Mouse (Mus musculus) heart, postnatal 4 days (tissue): ENCODE measurements around the gene Syt7. TPM values are rescaled to one million over a fixed set of nuclear protein-coding genes. Genes with fewer than 3 reads are reported as not detected.

ENCODE experiments used
- DNase-seq: peaks from one replicate; pipeline ENCODE4 v3.0.0; 2021
- total RNA-seq, 2 experiments: library from RNA; stranded (reverse); gene quantifications; 2 replicates each; pipeline ENCODE4 v1.2.3; 2021

The Syt7 gene
- 10 to 100 TPM; 40.8 to 44.7 TPM for total RNA-seq

DNA sequence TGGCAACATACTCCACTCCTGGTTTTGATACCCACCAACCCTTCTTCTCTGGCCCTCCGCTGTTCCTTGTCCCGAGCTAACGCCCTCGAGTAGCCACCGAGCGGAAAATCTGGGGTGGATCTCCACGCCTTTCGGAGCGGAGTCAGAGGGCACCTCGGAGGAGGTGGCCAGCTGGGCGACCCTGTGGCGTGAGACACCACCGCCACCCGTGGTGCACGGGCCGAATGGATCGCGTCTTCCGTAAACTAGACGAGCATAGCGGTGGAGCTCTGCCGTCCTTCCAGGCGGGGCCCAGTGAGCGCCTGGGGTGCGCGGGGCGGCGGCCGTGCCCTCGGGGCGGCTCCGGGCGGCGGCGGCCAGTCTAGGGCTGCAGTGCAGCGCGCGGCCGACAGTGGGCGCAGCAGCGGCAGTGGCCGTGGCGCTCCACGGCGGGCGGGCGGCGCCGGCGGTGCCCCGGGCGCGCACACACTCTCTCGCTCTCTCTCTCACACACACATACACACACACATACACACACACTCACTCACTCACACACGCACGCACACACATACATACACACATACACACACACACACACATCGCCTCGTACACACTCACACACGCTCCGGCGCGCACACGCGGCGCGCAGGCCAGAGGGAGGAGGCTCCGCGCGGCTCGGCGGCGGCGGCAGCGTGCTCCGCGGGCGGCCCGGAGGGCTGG is at the start of gene Syt7:
Syt7 (plus strand) TSS at position 476 of the 699 bp plus-strand sequence.
- DNase-seq, result peak; percentile 98

DNA sequence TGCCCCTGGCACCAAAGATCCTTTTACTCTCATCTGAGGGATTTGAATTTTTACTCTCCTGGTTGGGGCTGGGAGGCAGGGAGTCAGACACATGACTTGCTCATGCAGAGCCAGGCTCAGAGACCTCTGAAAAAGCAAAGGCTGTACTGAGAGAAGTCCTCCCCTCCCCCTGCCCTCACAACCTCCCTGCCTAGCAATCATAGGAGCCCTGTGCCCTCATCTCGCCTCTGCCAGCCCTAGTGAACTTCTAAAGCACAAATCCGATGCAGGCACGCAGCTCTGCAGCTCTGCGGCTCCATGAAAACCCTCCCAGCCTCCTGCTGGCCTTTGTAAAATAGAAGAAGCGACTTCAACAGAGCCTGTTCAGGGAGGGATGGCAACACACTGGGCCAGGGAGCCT is 49.6 kb upstream of the Syt7 start:
- DNase-seq, result no peak

DNA sequence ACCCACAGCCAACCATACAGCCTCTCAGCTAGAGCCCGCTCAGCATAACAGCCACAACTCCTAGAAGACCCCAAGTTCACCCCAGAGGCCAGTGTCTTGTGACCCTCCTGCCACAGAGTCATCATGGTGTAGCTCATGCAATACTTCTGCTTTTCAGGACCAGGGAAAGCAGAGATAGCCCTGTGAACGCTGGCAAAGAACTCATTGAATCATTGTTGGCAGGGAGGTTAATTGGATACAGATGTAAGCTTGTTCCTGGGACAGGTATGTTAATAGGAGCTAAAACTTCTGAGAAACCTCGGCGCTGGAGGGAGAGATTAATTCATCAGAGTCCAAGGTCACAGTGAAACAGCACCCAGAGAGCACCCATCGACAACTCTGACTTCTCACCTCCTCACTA is 48.2 kb upstream of the Syt7 start:
- no peak for DNase-seq

DNA sequence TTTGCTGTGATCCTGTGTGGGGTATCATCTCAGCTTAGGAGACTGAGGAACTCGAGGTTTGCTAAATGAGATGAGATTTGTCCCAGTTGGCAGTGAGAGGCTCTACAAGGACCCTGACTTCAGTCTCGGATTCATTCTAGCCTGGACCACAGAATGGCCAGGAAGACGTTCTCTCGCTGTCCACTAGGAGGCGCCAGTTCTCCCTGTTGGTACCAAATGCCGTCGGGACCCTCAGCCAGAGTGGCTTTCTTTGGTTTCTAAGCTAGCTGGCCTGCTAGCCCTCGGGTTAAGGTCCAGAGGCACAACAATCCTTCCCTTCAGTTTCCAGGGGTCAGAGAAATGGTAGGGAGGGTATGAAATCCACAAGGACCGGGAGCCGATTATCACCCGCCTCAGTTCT is 47.7 kb upstream of the Syt7 start:
- peak; percentile 72 for DNase-seq

GRCm38 (mm10) chr19:10341817-10342439 is 47.0 kb upstream of the Syt7 start:
- peak; percentile 83 for DNase-seq

GRCm38 (mm10) chr19:10343866-10344265 is 45.0 kb upstream of the Syt7 start:
- DNase-seq, result no peak

- no peak for DNase-seq
Measured at GRCm38 (mm10) chr19:10345696-10346095, 43.2 kb upstream of the Syt7 start.

GRCm38 (mm10) chr19:10347628-10348273 is 41.1 kb upstream of the Syt7 start:
- DNase-seq, result no peak

DNA sequence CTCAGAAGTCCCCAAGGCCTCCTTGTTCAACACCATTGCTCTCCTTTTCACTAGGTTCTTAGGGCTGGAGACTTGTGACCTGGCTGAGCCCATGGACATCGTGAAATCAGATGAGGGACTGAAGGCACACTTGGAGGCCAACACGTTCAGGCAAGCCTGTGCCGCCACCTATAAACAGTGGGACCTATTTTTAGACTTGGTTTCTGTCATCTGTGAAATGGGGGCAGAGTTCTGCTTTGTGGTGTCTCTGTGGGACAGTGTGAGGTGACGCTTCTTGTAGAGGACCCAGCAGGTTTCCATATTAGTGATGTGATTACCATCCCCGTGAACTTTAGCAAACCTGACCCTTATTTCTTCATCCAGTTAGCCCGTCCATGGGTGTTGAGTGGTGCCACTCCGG is 36.7 kb upstream of the Syt7 start:
- DNase-seq, result no peak

GRCm38 (mm10) chr19:10354830-10355229 is 34.1 kb upstream of the Syt7 start:
- no peak for DNase-seq

DNA sequence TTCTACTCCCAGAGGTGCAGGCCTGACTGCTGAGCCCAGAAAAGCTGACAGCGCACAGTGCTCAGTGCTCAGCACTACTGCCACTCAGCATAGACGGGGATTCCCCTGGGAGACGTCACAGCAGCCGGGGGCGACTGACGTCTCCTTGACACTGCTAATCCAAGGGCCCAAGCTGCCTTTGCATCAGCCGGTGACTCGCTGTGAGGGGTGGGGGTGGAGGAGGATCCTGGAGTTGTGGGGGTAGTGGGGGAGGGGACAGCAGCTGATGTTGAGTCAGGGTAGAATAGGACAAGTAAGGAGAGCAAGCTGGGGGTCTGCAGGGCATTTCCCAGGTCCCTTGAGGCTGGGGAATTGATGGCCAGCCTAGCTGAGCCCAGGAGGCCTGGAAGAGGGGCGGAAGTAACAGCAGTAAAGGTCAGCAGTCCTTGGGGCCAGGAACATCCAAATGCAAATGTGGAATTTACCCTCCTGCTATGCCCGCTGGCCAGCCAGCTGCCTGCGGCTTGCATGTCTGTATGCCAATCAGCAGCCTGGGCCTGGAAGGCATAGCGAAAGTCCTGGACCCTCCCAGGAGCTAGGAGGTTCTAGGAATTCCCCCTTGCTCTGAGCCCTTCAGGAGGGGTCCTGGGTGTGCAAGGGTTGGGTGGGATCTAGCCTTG is 31.9 kb upstream of the Syt7 start:
- DNase-seq, result no peak

DNA sequence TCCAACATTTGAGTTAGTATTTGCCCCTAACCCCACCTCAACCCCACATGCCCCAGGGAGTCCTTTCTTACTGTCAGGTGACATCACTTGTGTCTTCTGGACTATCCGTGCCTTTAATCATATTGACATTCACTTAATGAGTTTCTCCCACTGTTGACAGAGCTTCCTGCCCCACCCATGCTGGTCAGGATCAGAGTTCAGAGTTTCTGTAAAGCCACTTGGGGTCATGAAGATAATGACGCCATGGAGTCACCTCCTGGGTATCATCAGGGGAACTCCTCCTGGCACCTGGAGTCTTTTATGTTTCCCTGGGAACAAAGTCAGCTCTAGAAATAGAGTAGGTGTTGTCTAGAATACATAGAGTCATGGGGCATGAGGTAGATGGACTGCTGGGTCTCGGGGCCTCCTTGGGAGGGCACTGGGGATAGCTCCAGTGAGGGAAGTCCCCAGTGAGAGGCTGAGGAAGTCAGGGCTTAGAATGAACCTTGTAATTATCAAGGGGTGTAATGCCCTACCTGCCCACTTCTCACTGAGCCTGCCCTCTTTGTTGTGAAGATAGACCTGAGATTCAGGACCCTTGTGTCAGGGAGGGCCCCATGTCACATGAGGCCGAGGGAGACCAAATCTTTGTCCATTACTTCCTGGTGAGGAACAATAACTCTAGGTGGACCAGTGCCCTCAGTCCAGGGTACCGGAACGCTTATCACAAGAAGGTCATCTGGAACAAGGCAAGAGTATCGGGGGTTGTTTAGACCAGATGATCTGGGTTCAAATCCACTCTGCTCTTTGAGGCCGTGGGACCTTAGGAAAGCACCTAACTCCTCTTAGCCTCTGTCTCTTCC is 29.6 kb upstream of the Syt7 start:
- DNase-seq, result no peak

- no peak for DNase-seq
Measured at GRCm38 (mm10) chr19:10362473-10363129, 26.3 kb upstream of the Syt7 start.

DNA sequence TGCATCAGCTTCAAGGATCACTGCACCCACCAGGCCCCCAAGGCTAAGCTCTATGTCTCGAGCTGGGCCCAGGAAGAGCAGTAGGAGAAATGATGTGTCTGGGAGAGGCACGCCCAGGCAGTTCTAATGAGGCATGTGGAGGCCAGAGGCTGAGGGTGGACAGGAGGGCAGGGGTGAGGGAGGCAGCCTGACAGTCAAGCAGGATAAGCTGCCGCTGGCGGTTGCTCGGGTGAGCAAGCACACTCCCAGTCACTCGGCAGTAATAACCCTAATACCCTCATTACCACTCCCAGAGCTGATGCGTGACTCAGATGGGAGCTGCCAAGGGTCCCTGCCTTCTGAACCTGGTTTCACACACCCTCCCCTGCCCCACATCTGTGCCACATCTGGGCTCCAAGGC is 25.0 kb upstream of the Syt7 start:
- DNase-seq, result no peak

GRCm38 (mm10) chr19:10366116-10366845 is 22.6 kb upstream of the Syt7 start:
- no peak for DNase-seq

- DNase-seq, result no peak
Measured at GRCm38 (mm10) chr19:10367802-10368201, 21.1 kb upstream of the Syt7 start.

DNA sequence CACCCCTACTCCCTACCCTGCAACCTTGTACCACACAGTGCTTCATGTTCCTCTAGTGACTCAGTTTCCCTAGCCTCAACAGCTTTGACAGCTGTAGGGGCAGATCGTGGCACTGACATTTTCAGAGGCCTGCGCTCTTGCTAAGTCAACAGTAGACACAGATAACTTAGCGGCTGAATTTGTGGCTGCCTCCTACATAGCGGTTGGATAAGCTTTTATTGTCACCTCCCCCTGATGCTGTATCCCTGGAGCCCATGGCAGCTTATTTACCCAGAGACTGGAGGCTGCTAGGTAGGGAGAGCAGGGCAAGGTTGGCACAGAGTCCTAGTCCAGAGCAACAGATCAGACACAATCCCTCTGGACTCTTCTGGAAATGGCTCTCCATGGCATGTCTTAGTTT is 19.0 kb upstream of the Syt7 start:
- no peak for DNase-seq

GRCm38 (mm10) chr19:10373191-10373590 is 15.7 kb upstream of the Syt7 start:
- DNase-seq, result no peak

- peak; percentile 15 for DNase-seq
Measured at GRCm38 (mm10) chr19:10375260-10375659, 13.6 kb upstream of the Syt7 start.

GRCm38 (mm10) chr19:10379978-10380377 is 8.9 kb upstream of the Syt7 start:
- DNase-seq, result no peak

GRCm38 (mm10) chr19:10387660-10388059 is 1.2 kb upstream of the Syt7 start:
- no peak for DNase-seq
